Mouse (Mus musculus) left cerebral cortex, adult 11 months (tissue): ENCODE measurements around the gene Cyp2t4.

Source experiments
- DNase-seq: peaks from one replicate; pipeline ENCODE4 v3.0.0; 2022; ENCODE audit warnings: low spot score

Gene Cyp2t4

DNA sequence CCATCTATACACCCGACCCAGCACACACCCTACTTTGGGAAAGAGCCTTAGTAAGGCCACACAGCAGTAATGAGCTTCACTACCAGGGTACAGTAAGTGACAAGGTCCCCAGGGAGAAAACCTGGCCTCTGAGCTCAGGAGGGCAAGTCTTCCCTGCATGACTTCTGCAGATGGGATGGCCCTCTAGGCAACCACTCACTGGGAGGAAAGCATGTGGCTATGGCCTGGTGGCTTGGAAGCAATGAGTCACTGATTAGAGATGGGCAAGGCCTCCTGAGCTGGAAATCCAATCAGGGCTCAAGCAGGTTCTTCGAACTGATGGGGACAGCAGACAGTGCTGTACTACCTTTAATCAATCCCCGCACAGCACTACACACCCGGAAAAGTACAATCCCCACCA lies 8.2 kb downstream of the Cyp2t4 start:
- no peak for DNase-seq

GRCm38 (mm10) chr7:27162780-27163449 lies 9.4 kb downstream of the Cyp2t4 start:
- DNase-seq: no peak

GRCm38 (mm10) chr7:27163450-27163805 lies 9.9 kb downstream of the Cyp2t4 start:
- DNase-seq: no peak

GRCm38 (mm10) chr7:27164112-27164947 lies 10.8 kb downstream of the Cyp2t4 start:
- DNase-seq: no peak

- no peak for DNase-seq
These were observed 11.6 kb downstream of the Cyp2t4 start for GRCm38 (mm10) chr7:27165007-27165655.

GRCm38 (mm10) chr7:27165696-27166095 lies 12.2 kb downstream of the Cyp2t4 start:
- no peak for DNase-seq

DNA sequence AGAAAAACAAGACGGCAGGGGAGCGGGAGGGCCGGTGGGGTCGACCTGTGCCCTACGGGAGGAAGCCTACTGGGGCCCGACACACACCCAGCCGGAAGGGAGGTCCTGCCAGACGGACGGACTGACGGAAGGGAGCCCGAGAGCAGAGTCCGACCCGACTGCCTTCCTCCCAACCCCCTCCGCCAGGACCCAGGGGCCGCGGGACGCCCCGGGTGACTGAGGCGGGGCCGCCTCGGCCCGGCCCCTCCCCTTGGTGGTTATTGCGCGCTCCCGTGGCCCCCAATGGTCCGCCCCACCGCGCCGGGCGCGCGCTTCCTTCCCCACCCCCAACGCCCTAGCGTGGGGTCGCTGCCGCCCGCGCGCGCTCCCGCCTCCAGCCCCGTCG lies 12.7 kb downstream of the Cyp2t4 start:
- DNase-seq: no peak

DNA sequence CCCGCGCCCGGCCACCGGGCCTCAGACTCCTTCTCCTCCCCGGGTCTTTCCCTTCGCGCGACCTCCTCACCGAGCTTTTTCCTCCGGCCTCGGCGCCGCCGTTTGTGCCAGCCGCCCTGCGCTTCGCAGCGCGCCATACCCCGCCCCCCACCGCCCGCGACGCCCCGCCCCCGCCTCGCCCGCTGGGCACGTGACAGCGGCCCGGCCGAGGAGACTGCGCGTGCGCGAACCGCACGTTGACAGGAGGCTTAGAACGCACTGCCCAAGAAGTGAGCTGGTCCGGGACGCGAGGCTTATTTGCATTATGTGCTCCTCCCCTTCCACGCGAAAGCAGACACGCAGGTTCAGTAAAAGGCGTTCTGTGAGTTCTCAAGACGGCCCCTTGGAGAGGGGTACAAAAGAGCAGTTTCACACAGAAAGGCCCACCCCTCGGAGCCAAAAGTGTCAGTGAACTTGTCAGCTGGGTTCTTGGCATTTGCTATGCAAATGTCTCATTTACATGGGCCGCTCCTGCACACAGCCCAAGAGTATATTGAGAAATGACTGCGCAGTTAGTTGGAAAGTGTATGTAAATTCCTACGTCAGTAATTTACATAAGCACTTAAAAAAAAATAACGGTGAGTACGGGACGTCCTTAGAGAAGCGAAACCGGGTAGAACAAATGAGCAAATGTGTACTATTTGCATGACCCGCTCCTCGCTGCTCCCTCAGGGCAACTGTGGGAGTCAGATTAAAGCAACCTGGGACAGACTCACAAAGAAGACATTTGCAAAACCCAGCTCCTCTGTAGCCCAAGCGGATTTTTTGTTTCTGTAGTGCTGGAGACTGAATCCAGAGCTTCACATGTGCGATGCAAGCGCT lies 13.3 kb downstream of the Cyp2t4 start, which contains the start of gene Egln2:
Egln2 (minus strand) TSS at position 189 of the 861 bp plus-strand sequence.
- peak; percentile 93 for DNase-seq

DNA sequence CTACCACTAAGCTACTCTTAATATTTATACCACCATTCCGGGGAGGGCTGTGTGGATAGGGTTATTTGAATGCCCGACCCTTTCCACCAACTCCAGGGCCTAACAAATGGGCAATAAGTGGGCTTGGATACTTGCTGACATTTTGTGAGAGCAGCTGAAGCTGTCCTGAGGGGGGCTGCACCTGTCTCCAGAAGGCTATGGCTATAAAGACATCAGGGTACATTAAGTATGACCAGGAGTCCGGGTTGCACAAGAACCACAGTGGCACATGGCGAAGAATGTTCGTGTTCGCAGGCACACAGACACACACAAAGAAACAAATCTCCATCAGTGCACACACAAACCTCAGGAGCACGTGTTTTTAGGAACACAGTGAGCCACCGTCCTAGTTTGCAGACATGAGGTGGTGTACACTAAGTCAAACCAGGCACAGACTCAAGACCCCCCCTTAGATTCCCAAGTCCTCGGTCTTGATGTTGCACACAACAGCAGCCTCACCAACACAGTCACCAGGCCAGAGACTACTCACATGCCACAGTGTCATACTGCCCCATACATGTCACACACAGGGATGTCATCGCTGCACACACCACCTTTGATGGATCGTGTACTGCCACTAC lies 14.1 kb downstream of the Cyp2t4 start:
- no peak for DNase-seq

DNA sequence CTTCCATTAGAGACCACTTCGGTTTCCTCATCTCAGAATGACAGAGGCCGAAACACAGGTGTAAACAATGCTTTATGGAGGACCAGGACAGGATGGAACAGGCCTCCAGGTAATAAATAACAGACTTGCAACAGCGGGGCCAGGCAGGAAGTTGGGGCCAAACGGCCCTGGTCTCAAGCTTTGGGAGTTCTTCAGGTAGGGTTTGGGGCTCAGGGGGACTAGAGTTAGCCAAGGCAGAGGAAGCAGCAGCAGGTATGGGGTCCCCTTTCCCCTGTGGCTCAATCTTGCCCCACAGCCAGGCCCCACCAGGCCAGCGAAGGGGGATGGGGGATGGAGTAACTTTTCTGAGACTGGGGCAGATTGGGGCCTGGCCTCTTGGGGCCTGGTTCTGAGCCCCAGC lies 14.9 kb downstream of the Cyp2t4 start:
- DNase-seq: no peak

DNA sequence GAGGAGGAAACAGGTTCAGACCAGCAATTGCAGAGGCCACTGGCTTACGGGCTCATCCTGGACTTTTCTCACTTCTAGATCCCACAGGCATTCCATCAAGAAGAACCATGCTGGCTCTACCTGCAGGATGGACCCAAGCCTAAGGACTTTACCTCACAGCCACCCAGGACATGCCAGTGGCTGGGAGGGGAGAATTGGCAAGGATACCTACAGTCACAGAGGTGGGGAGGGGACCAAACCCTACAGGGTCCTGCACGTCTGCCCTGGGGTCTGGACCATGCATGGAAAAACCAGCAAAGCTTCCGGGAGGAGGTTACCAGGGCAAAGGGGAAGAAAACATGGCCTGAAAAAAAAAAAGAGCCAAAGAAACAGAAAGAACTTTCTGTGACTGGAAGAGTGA lies 17.5 kb downstream of the Cyp2t4 start:
- no peak for DNase-seq

- DNase-seq: no peak
These were observed 21.0 kb downstream of the Cyp2t4 start for GRCm38 (mm10) chr7:27174496-27174895.

GRCm38 (mm10) chr7:27174896-27175295 lies 21.4 kb downstream of the Cyp2t4 start:
- DNase-seq: no peak

- no peak for DNase-seq
These were observed 24.4 kb downstream of the Cyp2t4 start for GRCm38 (mm10) chr7:27177942-27178323.

DNA sequence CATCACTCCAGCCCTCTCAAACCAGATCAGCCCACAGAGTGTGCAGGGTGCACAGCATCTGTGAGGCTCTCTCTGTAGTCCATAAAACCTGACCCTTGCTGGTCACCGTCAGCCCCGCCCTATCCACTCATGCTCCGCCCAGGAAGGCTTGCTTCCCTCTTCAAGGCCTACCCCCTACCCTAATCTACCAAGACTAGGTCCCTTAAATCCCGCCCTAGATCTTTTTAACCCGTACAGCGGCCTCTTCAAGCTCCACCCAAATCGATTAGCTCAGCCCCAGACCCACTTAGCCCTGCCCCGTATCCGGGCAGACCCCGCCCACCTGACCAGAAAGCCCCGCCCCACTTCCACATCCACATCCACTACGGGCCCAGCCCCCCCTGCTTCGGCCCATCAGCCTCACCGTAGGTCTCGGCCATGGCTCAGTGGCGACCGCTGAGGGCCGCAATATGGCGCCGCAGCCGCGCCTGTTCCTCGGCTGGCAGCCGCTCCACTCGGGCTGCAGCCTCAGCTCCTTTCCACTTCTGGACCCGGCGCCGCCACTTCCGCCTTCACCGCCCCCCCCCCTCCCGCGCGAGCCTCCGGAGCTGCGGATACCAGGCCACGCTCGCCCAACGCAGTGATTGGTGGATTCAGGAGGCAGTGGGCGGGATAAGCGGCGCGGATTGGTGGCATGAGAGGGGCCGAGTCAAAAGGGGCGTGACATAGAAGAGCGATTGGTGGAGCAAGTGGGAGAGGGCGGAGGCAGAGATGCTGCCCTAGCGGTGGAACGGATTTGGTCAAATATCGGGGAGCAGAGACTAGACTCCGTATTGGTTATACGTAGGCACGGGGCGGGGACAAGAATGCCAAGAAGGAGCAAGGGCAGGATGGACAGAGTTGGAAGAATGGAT lies 25.1 kb downstream of the Cyp2t4 start, which contains the start of gene Rab4b:
Rab4b (minus strand) TSS at position 573 of the 893 bp plus-strand sequence.
- peak; percentile 100 for DNase-seq

DNA sequence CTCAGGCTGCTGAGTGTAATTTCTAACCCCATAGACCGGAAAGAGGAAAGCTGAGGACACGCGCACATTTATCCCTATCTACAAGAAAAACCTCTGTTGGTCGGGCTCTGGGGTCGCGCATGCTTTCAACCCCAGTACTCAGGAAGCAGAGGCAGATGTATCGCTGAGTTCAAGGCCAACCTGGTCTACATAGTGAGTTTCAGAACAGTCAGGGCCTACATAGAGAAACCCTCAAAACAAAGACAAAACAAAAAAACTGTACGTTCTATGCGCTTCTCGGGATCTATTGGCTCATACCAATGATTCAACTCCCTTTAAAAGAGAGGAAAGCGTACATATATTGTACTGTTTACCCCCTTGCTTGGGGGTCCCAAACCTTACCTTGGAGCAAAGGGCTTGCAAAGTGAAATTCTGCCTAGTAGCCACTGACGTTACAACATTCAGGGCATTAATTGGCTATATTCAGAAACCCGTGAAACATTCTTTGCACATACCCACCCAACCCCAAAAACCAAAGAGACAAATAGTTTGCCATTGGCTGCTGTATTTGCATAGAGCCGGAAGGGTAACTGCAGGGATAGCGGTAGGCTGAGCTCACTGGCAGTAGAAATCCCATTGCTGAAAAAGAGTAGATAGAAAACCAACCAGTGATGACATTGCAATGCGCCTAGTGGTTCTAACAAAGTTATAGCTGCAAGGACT lies 25.9 kb downstream of the Cyp2t4 start:
- DNase-seq: no peak

DNA sequence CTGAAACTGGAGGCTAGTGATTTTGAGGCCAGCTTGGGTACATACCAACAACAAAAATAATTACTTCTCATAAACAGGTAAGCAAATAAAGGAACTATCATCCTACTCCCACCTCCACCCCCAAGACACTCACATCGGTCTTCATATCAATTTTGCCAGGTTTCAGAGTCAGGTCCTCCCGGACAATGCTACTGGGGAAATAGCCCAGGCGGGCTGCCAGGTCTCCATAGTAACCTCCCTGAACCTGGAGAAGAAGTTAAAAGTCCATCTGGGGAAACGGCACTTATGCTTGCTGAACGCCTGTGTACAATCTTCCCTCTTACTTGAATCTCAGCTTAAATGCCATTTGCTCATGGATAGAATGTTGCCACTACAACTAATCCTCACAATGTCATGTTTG lies 26.5 kb downstream of the Cyp2t4 start:
- no peak for DNase-seq

DNA sequence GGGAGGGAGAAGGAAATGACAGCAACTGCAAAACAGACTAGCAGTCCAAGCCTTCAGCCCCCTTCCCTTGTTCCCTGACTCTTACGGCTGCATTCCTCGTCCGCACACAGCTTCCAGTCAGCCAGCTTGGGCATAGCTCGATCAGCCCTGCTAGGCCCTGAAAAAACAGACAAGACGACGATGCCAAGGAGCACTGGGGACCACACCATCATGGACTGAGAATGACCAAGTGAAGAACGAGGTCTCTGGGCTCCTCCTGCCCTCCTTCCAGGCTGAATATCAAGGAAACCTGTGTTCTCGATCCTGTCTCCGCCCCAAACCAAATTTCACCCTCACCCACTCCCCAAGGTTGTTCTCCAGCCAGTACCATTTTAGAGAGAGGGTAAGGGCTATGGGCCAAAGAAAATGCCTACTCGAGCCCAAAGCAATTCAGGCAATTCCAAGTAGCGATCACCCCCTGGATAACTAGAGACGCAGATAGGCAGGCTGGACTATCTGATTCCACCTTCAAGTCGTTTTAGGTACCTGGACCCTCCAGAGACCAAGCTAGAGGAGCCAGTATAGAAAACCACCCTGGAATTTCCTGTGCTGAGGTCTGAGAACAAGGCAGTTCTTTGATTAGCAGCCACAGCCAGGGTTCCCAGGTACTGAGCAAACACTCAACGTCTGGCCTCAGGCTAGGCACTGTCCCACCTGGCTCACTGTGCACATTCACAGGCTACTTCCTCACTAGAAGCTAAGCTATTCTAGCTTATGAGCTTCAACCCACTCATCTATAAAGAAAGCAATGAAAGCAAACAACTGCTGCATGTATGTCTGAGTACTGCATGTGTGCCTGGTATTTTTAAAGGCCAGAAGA lies 27.6 kb downstream of the Cyp2t4 start, which contains the start of the genes Gm21983 and Mia:
Gm21983 (minus strand) TSS at position 250 of the 859 bp plus-strand sequence.
Mia (minus strand) TSS at position 321 of the 859 bp plus-strand sequence.
- DNase-seq: no peak

DNA sequence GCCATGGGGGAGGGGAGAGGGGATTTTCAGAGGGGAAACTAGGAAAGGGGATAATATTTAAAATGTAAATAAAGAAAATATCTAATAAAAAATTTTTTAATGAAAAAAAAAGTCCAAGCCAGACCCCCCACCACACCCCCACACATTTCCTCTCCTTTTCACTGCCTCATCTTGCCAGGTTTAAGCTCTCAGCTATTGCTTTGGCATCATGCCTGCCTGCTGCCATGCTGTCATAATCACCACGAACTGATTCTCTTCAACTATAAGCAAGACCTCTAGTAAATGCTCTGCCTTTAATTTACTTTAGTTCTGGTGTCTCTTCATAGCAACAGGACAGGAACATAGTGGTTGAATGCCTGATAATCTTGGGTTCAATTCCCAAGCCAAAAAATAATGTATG lies 29.0 kb downstream of the Cyp2t4 start:
- no peak for DNase-seq
